Mouse (Mus musculus) left cerebral cortex, adult 8-10 months (tissue): ENCODE results near the gene Sgpp2. TPM values are rescaled to one million over a fixed set of nuclear protein-coding genes. Genes with fewer than 3 reads are reported as not detected.

ENCODE experiments used
- DNase-seq, 2 experiments: peaks; one replicate each; pipeline ENCODE4 v3.0.0; 2022; ENCODE audit warnings: low spot score in 2 of 2
- total RNA-seq, 4 experiments: library from RNA; stranded (reverse); gene quantifications; 2 replicates each; pipeline ENCODE4 v1.2.4; 2022

Sgpp2 gene
- total RNA-seq, 4 experiments from 2014 or later = 12.1 to 14.9 (median 13.5) TPM

- no peak for DNase-seq
Measured at GRCm38 (mm10) chr1:78338212-78338611, 28.1 kb downstream of the Sgpp2 start.

- DNase-seq = no peak
Measured at GRCm38 (mm10) chr1:78339941-78340340, 29.8 kb downstream of the Sgpp2 start.

GRCm38 (mm10) chr1:78340584-78340983 lies 30.4 kb downstream of the Sgpp2 start:
- no peak for DNase-seq

GRCm38 (mm10) chr1:78347317-78347806 lies 37.2 kb downstream of the Sgpp2 start:
- DNase-seq = no peak

GRCm38 (mm10) chr1:78349219-78349618 lies 39.1 kb downstream of the Sgpp2 start:
- DNase-seq = no peak

GRCm38 (mm10) chr1:78353254-78353653 lies 43.1 kb downstream of the Sgpp2 start:
- DNase-seq = no peak

- DNase-seq = no peak
Measured at GRCm38 (mm10) chr1:78355123-78355522, 45.0 kb downstream of the Sgpp2 start.

GRCm38 (mm10) chr1:78357415-78357814 lies 47.3 kb downstream of the Sgpp2 start:
- DNase-seq = no peak

- no peak for DNase-seq
Measured at GRCm38 (mm10) chr1:78357868-78358267, 47.7 kb downstream of the Sgpp2 start.

- no peak for DNase-seq
Measured at GRCm38 (mm10) chr1:78363965-78364889, 54.1 kb downstream of the Sgpp2 start.

- DNase-seq = no peak
Measured at GRCm38 (mm10) chr1:78367806-78368205, 57.7 kb downstream of the Sgpp2 start.

GRCm38 (mm10) chr1:78370121-78370520 lies 60.0 kb downstream of the Sgpp2 start:
- DNase-seq = no peak

GRCm38 (mm10) chr1:78371569-78372236 lies 61.6 kb downstream of the Sgpp2 start:
- peak in 1 of 2 experiments; percentile 52 for DNase-seq

- DNase-seq = no peak
Measured at GRCm38 (mm10) chr1:78372316-78372715, 62.2 kb downstream of the Sgpp2 start.

- DNase-seq = no peak
Measured at GRCm38 (mm10) chr1:78373836-78374235, 63.7 kb downstream of the Sgpp2 start.

- no peak for DNase-seq
Measured at GRCm38 (mm10) chr1:78375058-78375457, 64.9 kb downstream of the Sgpp2 start.

- DNase-seq = no peak
Measured at GRCm38 (mm10) chr1:78380950-78381349, 70.8 kb downstream of the Sgpp2 start.

- no peak for DNase-seq
Measured at GRCm38 (mm10) chr1:78387854-78388253, 77.7 kb downstream of the Sgpp2 start.

GRCm38 (mm10) chr1:78388848-78389247 lies 78.7 kb downstream of the Sgpp2 start:
- DNase-seq = no peak

- DNase-seq = no peak
Measured at GRCm38 (mm10) chr1:78395191-78395735, 85.1 kb downstream of the Sgpp2 start.

GRCm38 (mm10) chr1:78395737-78396136 lies 85.6 kb downstream of the Sgpp2 start:
- no peak for DNase-seq

GRCm38 (mm10) chr1:78396320-78396913 lies 86.3 kb downstream of the Sgpp2 start:
- no peak for DNase-seq
